Mouse (Mus musculus) lung, embryonic 14.5 days (tissue): ENCODE measurements around the gene Dnah6. TPM values are rescaled to one million over a fixed set of nuclear protein-coding genes. Genes with fewer than 3 reads are reported as not detected.
A peak's percentile ranks its signal among the peaks of the same experiment; 100 is the strongest.

Experiments
- ATAC-seq: fragments of 200-750 bp; cut with Nextera tagmentation; 2 replicates; pipeline ENCODE4 v1.8.0; 2017; ENCODE audit warnings: mild to moderate bottlenecking, moderate TSS enrichment, moderate library complexity; ENCODE audit not compliant: insufficient read depth
- DNase-seq: peaks from one replicate; pipeline ENCODE4 v3.0.0-alpha.2; 2015
- H3K27ac ChIP-seq: fragments of 300-500 bp; sonication (generic); 2 replicates; pipeline ENCODE4 v1.5.1; 2014; ENCODE audit warnings: low read depth, mild to moderate bottlenecking, moderate library complexity
- H3K27me3 ChIP-seq: fragments of 300-500 bp; sonication (generic); 2 replicates; pipeline ENCODE4 v1.6.1; 2014; ENCODE audit warnings: low read length, control low read depth; ENCODE audit not compliant: insufficient read depth
- H3K36me3 ChIP-seq: fragments of 300-500 bp; sonication (generic); 2 replicates; pipeline ENCODE4 v1.6.1; 2014; ENCODE audit warnings: control low read depth; ENCODE audit not compliant: insufficient read depth
- H3K4me1 ChIP-seq: fragments of 300-500 bp; sonication (generic); 2 replicates; pipeline ENCODE4 v1.6.1; 2014; ENCODE audit warnings: antibody characterized with exemption, control low read depth; ENCODE audit not compliant: insufficient read depth
- H3K4me2 ChIP-seq: fragments of 300-500 bp; sonication (generic); 2 replicates; pipeline ENCODE4 v1.6.1; 2014; ENCODE audit warnings: mild to moderate bottlenecking
- H3K4me3 ChIP-seq: fragments of 300-500 bp; sonication (generic); 2 replicates; pipeline ENCODE4 v1.5.1; 2014; ENCODE audit warnings: low read depth, low read length
- H3K9ac ChIP-seq: fragments of 300-500 bp; sonication (generic); 2 replicates; pipeline ENCODE4 v1.6.1; 2014
- H3K9me3 ChIP-seq: fragments of 300-500 bp; sonication (generic); 2 replicates; pipeline ENCODE4 v1.6.1; 2016; ENCODE audit warnings: low read depth, low read length, control low read depth
- CTCF ChIP-seq: IDR thresholded peaks from 2 replicates; pipeline ENCODE4 v1.5.1; 2016; ENCODE audit warnings: antibody characterized with exemption, low read depth
- WGBS: fragments of 180-500 bp; shearing (Covaris S2); extraction: QIAGEN DNeasy Blood & Tissue Kit; methylation state at CpG from one replicate; pipeline ENCODE4 v1.1.7; 2014; 5-methylcytosine and 5-hydroxymethylcytosine counted together
- polyA plus RNA-seq: library from polyadenylated mRNA; unstranded; fragments of >200 nt; fragmentation: Nextera tagmentation; extraction: Ambion mirVana; gene quantifications from 2 replicates; pipeline ENCODE4 v1.2.1, GENCODE M21; 2014

Gene Dnah6
- polyA plus RNA-seq, 1 experiment from 2014 or later, result 0.14 TPM

GRCm38 (mm10) chr6:73253584-73253983 lies 32.1 kb upstream of the Dnah6 start:
- H3K27me3 ChIP-seq, result no peaks in the 10 kb centered on the region
- no peak overlapping the region for H3K4me2 ChIP-seq
- ATAC-seq, result no peak
- no peak for TF ChIP-seq CTCF
- no peaks in the 10 kb centered on the region for H3K9me3 ChIP-seq
- no peak for DNase-seq
- no peak overlapping the region for H3K9ac ChIP-seq
- WGBS, result 58% methylated on average over 4 of the region's 4 CpGs
- no peak overlapping the region for H3K4me3 ChIP-seq
- H3K4me1 ChIP-seq, result peaks cover 4% of the 10 kb centered on the region
- H3K36me3 ChIP-seq, result peaks cover 10% of the 10 kb centered on the region
- no peak overlapping the region for H3K27ac ChIP-seq

GRCm38 (mm10) chr6:73253006-73253405 lies 31.6 kb upstream of the Dnah6 start:
- Histone ChIP-seq H3K4me1 (peaks cover 4% of the 10 kb centered on the region), H3K4me3 (no peak overlapping the region), H3K36me3 (peaks cover 5% of the 10 kb centered on the region), H3K27me3 (no peaks in the 10 kb centered on the region), H3K4me2 (no peak overlapping the region), H3K9me3 (no peaks in the 10 kb centered on the region), H3K27ac (no peak overlapping the region), H3K9ac (no peak overlapping the region)
- WGBS, result 87% methylated on average over 2 of the region's 2 CpGs
- no peak for TF ChIP-seq CTCF
- DNase-seq (no peak), ATAC-seq (no peak)

GRCm38 (mm10) chr6:73252396-73252795 lies 30.9 kb upstream of the Dnah6 start:
- no peaks in the 10 kb centered on the region for H3K9me3 ChIP-seq
- H3K36me3 ChIP-seq, result no peaks in the 10 kb centered on the region; the same call in 1 of the 2 replicates
- H3K4me1 ChIP-seq, result peaks cover 4% of the 10 kb centered on the region
- no peak overlapping the region for H3K27ac ChIP-seq
- no peak for TF ChIP-seq CTCF
- no peak for DNase-seq
- no peak overlapping the region for H3K4me2 ChIP-seq
- no peaks in the 10 kb centered on the region for H3K27me3 ChIP-seq
- no peak overlapping the region for H3K9ac ChIP-seq
- H3K4me3 ChIP-seq, result no peak overlapping the region
- no peak for ATAC-seq

GRCm38 (mm10) chr6:73251336-73251735 lies 29.9 kb upstream of the Dnah6 start:
- H3K4me1 ChIP-seq, result peaks cover 4% of the 10 kb centered on the region
- no peak for TF ChIP-seq CTCF
- no peaks in the 10 kb centered on the region for H3K36me3 ChIP-seq
- H3K9ac ChIP-seq, result no peak overlapping the region
- ATAC-seq (no peak), DNase-seq (no peak)
- H3K27ac ChIP-seq, result no peak overlapping the region
- WGBS, result 91% methylated on average over 11 of the region's 11 CpGs
- no peaks in the 10 kb centered on the region for H3K27me3 ChIP-seq
- no peak overlapping the region for H3K4me2 ChIP-seq
- no peak overlapping the region for H3K4me3 ChIP-seq
- H3K9me3 ChIP-seq, result no peaks in the 10 kb centered on the region

- Histone ChIP-seq H3K9me3 (no peaks in the 10 kb centered on the region), H3K4me3 (no peak overlapping the region), H3K27me3 (no peaks in the 10 kb centered on the region), H3K4me1 (peaks cover 4% of the 10 kb centered on the region), H3K9ac (no peak overlapping the region), H3K27ac (no peak overlapping the region), H3K36me3 (no peaks in the 10 kb centered on the region), H3K4me2 (peak overlapping the region; percentile 63)
- TF ChIP-seq CTCF, result no peak
- 70% methylated on average over 4 of the region's 4 CpGs for WGBS
- ATAC-seq, result no peak
- no peak for DNase-seq
Measured at GRCm38 (mm10) chr6:73249851-73250250, 28.4 kb upstream of the Dnah6 start.

- Histone ChIP-seq H3K4me3 (peak overlapping the region; percentile 83), H3K4me1 (peaks cover 4% of the 10 kb centered on the region), H3K9me3 (no peaks in the 10 kb centered on the region), H3K9ac (peak overlapping the region; percentile 89), H3K27ac (no peak overlapping the region), H3K36me3 (no peaks in the 10 kb centered on the region), H3K4me2 (peak overlapping the region; percentile 63), H3K27me3 (no peaks in the 10 kb centered on the region)
- DNase-seq, result peak; percentile 47
- peak; percentile 9; the same call in 1 of the 2 replicates for ATAC-seq
- 2% methylated on average over 12 of the region's 12 CpGs for WGBS
- TF ChIP-seq CTCF, result no peak
Measured at GRCm38 (mm10) chr6:73249049-73249422, 27.6 kb upstream of the Dnah6 start.

- ATAC-seq, result peak; percentile 95
- under 1% methylated on average over 58 of the region's 58 CpGs for WGBS
- no peaks in the 10 kb centered on the region for H3K36me3 ChIP-seq
Measured at GRCm38 (mm10) chr6:73248237-73249048, 27.0 kb upstream of the Dnah6 start, which contains the start of gene Suclg1. Gene Suclg1 (plus strand): TSS chr6:73248382.

More at GRCm38 (mm10) chr6:73248237-73249048, 27.0 kb upstream of the Dnah6 start, which contains the start of gene Suclg1:
- Histone ChIP-seq H3K9ac (peak within 1 kb of the TSS; percentile 89), H3K4me1 (peaks cover 4% of the 10 kb centered on the region), H3K4me2 (peak within 1 kb of the TSS; percentile 63), H3K27ac (peak within 1 kb of the TSS; percentile 8), H3K27me3 (no peaks in the 10 kb centered on the region), H3K4me3 (peak within 1 kb of the TSS; percentile 83), H3K9me3 (no peaks in the 10 kb centered on the region)
- DNase-seq, result peak; percentile 95
- no peak for TF ChIP-seq CTCF
